Mouse (Mus musculus): Measurements from ENCODE around the gene Fmnl1. TPM values are rescaled to one million over a fixed set of nuclear protein-coding genes. Genes with fewer than 3 reads are reported as not detected.

Gene Fmnl1
- total RNA-seq, 1 experiment from 2014 or later = 62.4 TPM

DNA sequence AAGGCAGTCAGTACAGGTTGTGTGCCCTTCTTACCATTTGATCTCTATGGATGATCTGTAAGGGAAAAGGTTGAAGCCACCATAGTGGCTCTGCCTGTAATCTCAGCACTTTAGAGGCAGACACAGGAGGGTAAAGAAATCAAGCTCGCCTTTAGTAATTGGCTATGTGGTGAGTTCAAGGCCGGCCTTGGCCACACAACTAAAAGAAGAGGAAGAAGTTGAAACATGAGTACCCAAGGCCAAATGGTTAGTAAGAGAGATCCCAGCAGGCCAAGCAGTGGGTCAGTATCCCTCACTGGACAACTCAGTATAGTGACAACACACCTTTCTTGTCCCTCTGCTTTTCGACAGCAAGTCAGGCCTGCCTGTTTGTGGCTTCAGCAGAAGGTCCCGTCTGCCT, 21.1 kb upstream of the Fmnl1 start:
- no peak for ATAC-seq (replicated peaks in 1 of 2; ENCODE audit: insufficient read depth in 1 of 2, low FRiP score in 2 of 2, low TSS enrichment in 1 of 2, low read depth in 1 of 2, poor library complexity in 2 of 2, severe bottlenecking in 2 of 2)

DNA sequence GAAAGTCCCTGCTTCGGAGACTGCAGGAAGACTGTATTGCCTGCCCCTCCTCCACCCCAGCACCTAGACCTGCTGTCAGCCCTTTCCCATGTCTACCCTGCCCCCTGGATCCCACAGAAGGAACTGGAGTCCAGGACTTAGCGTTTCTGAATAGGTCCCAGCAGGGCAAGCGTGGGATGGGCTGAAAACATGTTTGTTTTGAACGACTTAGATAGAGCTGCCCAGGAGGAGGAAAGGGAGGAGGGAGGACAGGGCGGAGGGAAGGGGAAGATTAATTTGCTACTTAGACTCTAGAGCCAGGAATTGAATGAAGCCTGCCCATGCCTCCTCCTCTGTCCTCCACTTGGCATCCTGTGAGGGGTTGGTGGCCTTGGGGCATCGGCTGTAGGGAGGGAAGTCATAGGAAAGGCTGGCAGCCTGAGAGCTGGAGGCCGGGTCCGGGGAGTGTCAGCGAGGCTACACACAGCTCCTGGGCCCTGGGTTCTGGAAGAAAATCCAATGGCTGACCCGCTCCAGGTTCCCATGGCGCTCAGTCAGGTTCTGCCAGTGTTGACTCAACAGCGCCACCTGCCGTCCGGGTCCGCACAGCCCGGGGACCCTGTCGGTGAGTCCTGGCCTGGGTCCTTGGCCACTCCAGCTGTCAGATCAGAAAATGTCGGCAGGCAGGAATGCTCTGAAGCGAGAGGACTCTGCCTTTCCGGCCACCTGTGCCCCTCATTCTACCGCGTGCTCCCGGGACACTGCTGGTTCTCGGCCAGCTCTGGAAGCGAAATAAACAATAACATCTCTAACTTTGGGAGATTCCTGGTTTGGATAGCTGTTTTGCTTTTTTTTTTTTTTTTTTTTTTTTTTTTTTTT, 12.1 kb upstream of the Fmnl1 start:
- peak; percentile 97 to 98 for ATAC-seq (replicated peaks in 1 of 2; ENCODE audit: insufficient read depth in 1 of 2, low FRiP score in 2 of 2, low TSS enrichment in 1 of 2, low read depth in 1 of 2, poor library complexity in 2 of 2, severe bottlenecking in 2 of 2)

DNA sequence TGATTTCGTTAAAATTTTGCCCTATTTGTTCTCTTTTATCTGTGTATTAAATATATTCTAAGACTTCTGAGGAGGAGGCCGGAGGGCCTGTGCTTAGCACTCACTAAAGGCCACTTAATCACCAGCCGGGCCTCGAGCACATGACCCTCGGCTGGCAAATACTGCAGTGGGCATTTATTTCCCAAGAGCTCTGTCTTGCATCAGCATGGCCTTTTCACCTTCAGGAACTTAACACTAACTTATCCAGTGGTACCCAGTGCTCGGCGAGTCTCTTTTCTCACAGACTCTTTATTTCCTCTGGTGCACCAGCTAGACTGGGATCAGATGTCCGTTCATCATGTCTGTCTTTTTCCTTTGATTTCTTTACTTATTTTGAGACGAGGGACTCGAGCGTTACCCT, 10.2 kb upstream of the Fmnl1 start:
- no peak for ATAC-seq (replicated peaks in 1 of 2; ENCODE audit: insufficient read depth in 1 of 2, low FRiP score in 2 of 2, low TSS enrichment in 1 of 2, low read depth in 1 of 2, poor library complexity in 2 of 2, severe bottlenecking in 2 of 2)

DNA sequence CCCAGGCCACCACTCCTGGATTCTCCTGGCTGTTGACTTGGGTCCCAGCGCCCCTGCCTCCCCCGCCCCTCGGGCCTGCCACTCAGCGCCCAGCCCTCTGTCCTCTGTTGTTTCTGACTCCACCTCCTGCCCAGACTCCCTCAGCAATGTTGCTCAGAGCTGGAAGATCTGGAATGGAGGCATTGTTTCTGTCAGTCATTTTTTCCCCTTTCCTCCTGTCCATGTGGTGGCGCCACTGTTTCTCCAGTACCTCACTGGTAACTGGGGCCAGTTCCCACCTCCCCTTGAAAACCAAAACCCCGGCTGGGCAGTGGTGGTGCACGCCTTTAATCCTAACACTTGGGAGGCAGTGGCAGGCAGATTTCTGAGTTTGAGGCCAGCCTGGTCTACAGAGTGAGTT, 9.5 kb upstream of the Fmnl1 start:
- ATAC-seq (replicated peaks in 1 of 2; ENCODE audit: insufficient read depth in 1 of 2, low FRiP score in 2 of 2, low TSS enrichment in 1 of 2, low read depth in 1 of 2, poor library complexity in 2 of 2, severe bottlenecking in 2 of 2) = no peak

DNA sequence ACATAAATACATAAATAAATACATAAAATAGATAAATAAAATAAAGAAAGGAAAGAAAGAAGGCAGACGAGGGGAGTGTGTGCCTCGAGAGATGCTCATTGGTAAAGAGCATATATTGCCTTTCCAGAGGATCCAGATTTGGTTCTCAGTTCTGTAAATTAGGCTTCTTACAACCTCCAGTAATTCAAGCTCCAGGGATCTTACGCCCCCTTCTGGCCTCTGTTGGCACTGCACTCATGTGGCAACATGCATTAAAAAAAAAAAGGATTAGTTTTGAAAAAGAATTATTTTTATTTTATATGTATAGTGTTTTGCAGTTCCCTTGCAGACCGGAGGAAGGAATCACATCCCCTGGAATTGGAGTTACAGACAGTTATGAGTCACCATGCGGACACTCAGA, 8.8 kb upstream of the Fmnl1 start:
- no peak for ATAC-seq (replicated peaks in 1 of 2; ENCODE audit: insufficient read depth in 1 of 2, low FRiP score in 2 of 2, low TSS enrichment in 1 of 2, low read depth in 1 of 2, poor library complexity in 2 of 2, severe bottlenecking in 2 of 2)

DNA sequence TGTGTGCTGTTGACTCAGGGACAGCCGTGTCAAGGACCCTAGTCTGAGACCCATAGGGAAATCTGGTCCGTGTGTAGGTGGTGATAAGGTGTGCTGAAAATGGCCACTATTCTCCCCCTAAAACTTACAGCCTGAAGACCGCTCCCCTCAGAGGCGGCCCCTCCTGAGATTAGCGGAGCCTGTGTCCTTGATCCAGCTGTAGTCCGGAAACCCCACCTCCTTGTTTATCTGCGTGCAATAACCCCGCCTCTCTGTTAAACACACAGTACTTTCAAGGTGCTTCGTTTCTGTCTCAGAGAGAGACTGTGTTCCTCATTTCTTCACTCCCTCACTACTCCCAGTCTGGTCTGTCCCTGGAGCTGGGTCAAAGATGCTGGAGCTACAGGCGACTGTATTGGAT, 6.5 kb upstream of the Fmnl1 start:
- ATAC-seq (replicated peaks in 1 of 2; ENCODE audit: insufficient read depth in 1 of 2, low FRiP score in 2 of 2, low TSS enrichment in 1 of 2, low read depth in 1 of 2, poor library complexity in 2 of 2, severe bottlenecking in 2 of 2) = no peak

DNA sequence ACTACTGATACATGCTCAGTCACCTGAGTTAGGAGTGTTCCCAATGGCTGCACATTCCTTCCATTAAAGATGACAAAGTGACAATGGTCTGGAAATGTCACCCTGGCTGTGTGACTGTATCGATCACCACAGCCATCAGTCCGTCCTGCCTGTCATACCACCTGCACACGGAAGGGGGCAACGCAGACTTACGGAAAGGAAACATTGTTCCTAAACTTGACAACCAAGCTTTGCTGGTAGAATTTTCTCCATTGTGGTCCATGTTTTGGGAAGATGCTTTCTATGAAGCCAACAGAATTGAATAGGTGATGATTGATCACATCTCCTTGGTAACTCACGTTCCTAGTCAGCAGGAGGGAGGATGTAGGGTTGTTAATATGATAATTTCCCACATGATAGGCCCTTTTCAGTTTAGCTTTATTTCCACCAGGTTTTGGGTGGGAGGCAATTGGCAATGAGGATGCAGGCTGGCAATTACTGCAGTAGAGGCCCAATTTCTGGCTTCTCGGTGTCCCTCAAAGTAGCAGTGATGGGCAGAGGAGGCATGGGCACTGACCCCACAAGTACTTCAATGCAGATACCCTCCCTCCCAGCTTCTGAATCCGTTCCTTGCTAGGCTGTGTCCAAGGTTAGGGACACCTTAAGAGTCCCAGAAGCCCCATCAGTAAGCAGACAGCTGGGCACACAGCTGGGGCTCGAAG, 2.1 kb upstream of the Fmnl1 start:
- ATAC-seq (replicated peaks in 1 of 2; ENCODE audit: insufficient read depth in 1 of 2, low FRiP score in 2 of 2, low TSS enrichment in 1 of 2, low read depth in 1 of 2, poor library complexity in 2 of 2, severe bottlenecking in 2 of 2) = peak; percentile 57 to 60; a peak in 3 of 4 replicates

DNA sequence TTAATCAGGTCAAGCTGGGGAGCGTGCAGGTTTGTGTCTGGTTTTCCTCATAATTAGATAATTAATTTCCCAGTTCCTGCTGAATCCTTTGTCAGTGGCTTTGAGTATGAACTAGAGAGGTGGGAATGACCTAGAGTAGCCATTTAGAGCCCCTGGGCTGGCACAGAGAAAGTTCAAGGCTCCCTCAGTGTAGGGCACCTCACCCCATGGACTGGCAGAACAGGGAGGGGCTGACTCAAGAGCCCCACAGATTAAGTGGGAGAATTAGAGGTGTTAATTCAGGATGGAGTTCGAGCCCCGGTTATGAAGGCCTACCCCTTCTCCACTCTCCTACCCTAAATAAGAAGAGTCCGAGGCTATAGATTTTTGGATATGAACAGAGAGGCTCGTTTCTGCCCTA, 1.2 kb upstream of the Fmnl1 start:
- no peak for ATAC-seq (replicated peaks in 1 of 2; ENCODE audit: insufficient read depth in 1 of 2, low FRiP score in 2 of 2, low TSS enrichment in 1 of 2, low read depth in 1 of 2, poor library complexity in 2 of 2, severe bottlenecking in 2 of 2)

DNA sequence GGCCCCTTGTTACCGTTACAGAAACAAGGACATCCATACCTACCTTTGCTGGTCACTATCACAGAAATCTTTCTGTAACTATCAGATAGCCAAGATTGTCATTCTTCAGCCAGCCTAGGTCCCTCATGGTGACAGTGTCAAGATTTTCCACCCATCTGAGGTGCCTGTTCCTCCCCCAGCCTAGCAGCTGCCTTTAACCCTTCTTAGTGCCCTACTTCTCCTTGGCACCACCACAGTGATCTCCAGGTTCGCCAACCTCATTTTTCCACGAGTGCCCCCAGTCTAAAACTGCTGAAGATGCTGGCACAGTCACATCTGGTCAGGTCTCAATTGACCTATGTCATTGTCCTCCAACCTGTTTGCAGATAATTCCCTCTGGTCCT, 805 bp upstream of the Fmnl1 start:
- ATAC-seq (replicated peaks in 1 of 2; ENCODE audit: insufficient read depth in 1 of 2, low FRiP score in 2 of 2, low TSS enrichment in 1 of 2, low read depth in 1 of 2, poor library complexity in 2 of 2, severe bottlenecking in 2 of 2) = no peak

DNA sequence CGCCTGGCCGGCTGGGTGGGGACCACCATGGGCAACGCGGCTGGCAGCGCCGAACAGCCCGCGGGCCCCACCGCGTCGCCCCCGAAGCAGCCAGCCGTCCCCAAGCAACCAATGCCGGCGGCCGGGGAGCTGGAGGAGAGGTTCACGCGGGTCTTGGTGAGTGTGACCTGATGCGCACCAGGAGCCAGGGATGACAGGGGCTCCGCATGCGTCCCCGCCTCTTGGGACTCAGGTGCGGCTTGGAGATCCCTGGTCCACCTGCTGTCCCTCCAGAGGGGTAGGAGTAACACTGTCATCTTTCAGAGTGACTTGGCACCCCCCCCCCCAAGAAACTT, 346 bp downstream of the Fmnl1 start:
- no peak for ATAC-seq (replicated peaks in 1 of 2; ENCODE audit: insufficient read depth in 1 of 2, low FRiP score in 2 of 2, low TSS enrichment in 1 of 2, low read depth in 1 of 2, poor library complexity in 2 of 2, severe bottlenecking in 2 of 2)

DNA sequence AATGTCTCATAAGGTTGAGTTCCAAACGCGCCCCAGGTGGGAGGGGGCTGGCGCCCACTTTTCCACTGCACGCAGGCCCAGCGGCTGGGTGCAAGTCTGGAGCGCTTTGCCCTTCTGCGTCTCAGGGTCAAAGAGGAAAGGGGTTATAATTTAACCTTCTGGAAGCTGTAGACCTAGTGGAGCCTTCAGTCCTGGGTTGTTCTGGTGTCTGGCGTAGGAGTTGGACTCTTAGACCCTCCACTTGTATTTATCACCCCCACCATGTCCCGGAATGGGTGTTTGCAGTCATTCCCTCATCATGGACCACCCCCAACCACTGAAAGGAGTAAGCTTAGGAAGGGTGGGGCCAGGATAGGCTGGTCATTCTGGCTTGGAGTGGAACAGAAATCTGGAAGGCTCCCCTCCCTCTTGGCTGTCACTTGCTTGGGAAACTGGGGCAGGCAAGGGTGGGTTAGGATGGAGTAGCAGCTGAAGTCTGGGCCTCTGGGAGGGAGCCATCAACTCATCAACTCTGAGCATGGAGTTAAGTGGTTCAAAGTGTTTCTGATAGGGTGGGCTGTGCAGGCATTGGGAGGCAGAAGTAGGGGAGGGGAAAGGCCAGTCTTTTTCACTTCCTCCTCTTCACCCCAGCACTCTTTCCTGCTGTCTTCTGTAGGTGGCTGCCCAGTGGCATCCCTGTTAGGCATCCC, 940 bp downstream of the Fmnl1 start:
- ATAC-seq (replicated peaks in 1 of 2; ENCODE audit: insufficient read depth in 1 of 2, low FRiP score in 2 of 2, low TSS enrichment in 1 of 2, low read depth in 1 of 2, poor library complexity in 2 of 2, severe bottlenecking in 2 of 2) = no peak

DNA sequence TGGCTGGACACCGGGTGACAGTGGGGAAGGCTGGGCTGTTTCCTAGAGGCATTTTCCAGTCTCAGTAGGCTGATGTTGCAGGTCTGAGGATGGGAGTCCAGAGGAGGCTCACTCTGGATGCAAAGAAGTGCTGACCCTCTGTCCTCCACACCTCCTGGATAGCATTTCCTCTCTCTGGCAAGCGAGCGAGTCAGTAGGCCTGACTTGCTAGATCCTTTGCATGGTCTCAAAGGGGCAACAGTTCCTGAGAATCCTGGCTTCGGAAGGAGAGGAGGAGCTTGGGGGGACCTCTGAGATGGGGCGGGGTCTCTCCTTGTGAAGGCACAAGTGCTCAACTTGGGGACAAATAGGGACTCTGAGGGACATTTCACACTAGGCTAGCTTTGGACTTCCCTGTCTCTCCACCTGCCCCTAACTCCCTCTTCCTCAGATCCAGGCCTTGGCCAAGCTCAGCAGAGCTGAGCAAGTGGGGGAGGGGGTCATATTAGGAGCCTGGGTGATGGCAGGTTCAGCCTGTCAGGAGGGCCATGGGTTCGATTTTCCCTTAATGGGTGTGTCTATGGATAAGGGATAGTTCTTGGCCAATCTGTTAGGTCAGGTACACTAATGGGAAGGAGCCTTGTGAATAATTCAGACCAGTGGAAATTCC, 1.6 kb downstream of the Fmnl1 start:
- ATAC-seq (replicated peaks in 1 of 2; ENCODE audit: insufficient read depth in 1 of 2, low FRiP score in 2 of 2, low TSS enrichment in 1 of 2, low read depth in 1 of 2, poor library complexity in 2 of 2, severe bottlenecking in 2 of 2) = no peak

DNA sequence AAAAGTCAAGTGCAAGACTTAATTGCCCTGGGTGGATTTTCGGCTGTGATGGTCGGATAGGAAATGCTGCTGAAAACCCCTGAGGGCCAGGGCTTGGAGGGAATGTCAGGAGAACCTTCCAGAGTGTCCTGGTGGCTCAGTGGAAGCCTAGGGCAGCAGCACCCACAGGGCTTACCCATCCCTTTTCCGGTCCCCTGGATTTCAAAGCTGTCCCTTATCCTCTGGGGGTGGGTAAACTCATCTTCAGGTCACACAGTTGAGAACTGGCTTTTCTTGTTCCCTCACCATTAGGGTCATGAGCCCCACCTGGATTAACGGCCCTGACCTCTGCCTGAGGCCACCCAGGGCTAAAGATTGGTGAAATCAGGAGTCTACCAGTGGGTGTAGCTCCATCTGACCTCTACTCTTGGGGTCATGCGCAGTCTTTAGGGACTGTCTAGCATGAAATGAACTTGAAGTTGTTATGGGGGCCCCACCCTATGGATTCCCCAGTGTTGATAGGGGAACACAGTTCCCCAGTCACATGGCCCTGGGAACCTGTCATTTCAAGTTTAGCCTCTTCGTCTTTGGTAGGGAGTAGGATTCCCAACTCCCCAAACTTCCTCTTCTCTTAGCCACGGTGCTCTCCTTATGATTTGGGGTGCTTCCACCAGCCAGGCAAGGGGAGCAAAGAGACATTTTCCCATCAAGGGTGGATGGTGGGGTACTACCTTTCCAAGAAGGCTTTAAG, 2.3 kb downstream of the Fmnl1 start:
- ATAC-seq (replicated peaks in 1 of 2; ENCODE audit: insufficient read depth in 1 of 2, low FRiP score in 2 of 2, low TSS enrichment in 1 of 2, low read depth in 1 of 2, poor library complexity in 2 of 2, severe bottlenecking in 2 of 2) = no peak

DNA sequence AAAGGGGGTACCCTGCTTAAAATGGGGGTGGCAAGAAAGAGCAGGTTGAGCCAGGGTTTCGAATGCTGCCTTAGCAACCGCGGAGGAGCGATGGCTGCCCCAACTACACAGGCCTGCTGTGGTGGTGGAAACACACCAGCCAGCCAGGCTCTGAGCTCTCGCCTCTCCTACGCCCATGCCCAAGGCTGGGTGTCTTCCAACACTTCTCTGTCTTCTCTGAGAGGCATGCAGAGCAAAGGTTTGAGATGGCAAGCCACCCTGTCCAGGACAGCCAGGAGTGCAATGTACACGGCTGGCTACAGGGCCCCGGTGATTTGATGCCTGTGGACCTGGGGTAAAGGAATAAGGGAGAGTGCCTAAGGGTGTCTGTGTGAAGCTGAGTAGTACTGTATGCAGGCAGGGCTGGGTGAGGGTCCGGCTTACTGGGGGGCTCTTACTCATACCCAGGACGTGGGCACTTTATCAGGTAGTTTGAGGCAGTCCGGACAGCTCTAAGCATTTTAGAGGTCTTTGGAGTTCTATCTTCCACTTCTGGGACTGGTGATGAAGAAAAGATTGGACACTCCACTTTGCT, 3.0 kb downstream of the Fmnl1 start:
- no peak for ATAC-seq (replicated peaks in 1 of 2; ENCODE audit: insufficient read depth in 1 of 2, low FRiP score in 2 of 2, low TSS enrichment in 1 of 2, low read depth in 1 of 2, poor library complexity in 2 of 2, severe bottlenecking in 2 of 2)

DNA sequence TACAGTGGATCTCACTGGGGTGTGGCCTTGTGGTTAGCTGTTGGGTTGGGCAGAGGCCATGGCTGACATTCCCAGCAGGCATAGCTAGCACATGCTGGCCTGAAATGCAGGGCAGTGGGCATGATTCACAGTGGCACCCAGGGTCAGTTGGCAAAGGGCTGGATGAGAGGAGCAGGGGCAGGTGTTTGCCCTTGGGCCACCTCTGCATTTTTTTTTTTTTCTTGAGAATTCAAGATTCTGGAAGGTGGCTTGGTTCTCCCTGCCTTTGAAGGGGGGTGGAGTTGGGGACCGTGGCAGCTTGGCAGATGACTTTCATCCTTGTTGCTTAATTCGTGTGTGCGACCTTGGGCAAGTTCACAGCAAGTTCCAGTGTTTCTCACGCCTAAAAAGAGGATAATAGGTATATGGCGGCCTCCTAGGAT, 3.5 kb downstream of the Fmnl1 start:
- no peak for ATAC-seq (replicated peaks in 1 of 2; ENCODE audit: insufficient read depth in 1 of 2, low FRiP score in 2 of 2, low TSS enrichment in 1 of 2, low read depth in 1 of 2, poor library complexity in 2 of 2, severe bottlenecking in 2 of 2)

DNA sequence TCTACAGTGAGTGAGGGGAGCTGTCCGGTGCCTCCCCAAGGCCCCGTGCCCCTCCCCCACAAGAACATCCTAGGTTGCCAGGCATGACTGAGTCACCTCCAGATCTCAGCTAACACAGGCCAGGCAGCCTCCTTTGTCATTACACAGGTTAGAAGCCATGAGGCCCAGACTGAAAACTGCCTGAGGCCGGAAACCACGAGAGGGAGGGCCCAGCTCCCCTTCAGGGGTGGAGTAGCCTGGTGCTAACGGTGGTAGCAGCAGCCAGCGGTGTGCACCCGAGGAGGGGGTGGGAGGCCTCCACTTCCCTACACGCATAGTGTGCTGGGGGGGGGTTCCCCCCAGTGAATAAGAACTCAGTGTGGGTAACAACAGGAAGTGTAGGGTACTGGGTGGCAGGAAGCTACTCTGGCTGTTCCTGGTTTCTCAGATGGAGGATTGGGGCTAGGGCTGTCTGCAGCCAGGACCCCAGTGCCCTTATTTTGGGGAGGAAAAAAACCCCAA, 4.0 kb downstream of the Fmnl1 start:
- ATAC-seq (replicated peaks in 1 of 2; ENCODE audit: insufficient read depth in 1 of 2, low FRiP score in 2 of 2, low TSS enrichment in 1 of 2, low read depth in 1 of 2, poor library complexity in 2 of 2, severe bottlenecking in 2 of 2) = peak; percentile 82 to 90

All from hematopoietic stem cell, adult 5-6 weeks (primary cell).